Mouse (Mus musculus): Measurements from ENCODE around the gene Sparc. TPM values are rescaled to one million over a fixed set of nuclear protein-coding genes. Genes with fewer than 3 reads are reported as not detected.
"Not testable (repeated sequence)": the region's sequence is repeated elsewhere in the genome, so short reads cannot be mapped to it uniquely, and the experiment has no call there.

Sparc gene
- polyA plus RNA-seq, 1 experiment from 2014 or later, result 3,340 TPM

DNA sequence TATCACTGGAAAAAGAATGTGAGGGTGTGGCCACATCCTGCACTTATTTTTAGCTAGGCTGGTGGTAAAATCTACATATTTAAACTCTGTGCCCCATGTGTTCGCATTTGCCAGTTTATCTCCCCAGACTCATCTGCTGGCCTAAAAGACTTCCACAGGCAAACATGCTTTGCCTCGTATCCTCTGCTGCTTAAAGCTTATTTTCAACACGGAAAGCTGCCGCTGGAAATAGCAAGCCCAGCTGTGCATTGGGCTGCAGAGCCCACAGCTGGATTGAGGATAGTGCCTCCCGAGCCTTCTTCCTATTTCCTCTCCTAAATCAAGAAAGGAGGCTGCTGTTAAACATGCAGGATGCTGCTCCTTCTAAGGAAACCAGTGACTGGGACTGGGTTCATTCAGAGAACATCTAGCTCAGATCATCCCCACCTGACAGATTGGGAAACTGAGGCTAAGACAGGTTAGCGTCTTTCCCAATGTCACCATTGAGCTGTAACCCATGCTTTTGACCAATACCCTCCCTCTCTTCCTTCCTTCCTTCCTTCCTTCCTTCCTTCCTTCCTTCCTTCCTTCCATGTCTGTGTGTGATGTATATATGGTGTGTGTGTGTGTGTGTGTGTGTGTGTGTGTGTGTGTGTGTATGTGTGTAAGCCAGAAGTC is 6.2 kb downstream of the Sparc start:
- H3K27ac ChIP-seq (replicated peaks; ENCODE audit: low read depth, low read length), result peak overlapping the region; percentile 93
- peak overlapping the region; percentile 45; the same call in 1 of the 2 replicates for H3K9ac ChIP-seq (ENCODE audit: low read depth, low read length)
- no peaks in the 10 kb centered on the region for H3K27me3 ChIP-seq (replicated peaks; ENCODE audit: control insufficient read depth, insufficient read depth, low read length)
- peaks cover 30% of the 10 kb centered on the region for H3K4me1 ChIP-seq (ENCODE audit: control insufficient read depth, insufficient read depth, low read length)
- ATAC-seq (ENCODE audit: low read depth) (no peak), DNase-seq (ENCODE audit: low spot score) (peak; percentile 45)
- H3K9me3 ChIP-seq (ENCODE audit: control insufficient read depth, low read length), result no peaks in the 10 kb centered on the region
- 41% methylated on average over 6 of the region's 6 CpGs for WGBS
- peak overlapping the region; percentile 70 for H3K4me2 ChIP-seq (ENCODE audit: low read depth, low read length)
- peak overlapping the region; percentile 56 for H3K4me3 ChIP-seq (ENCODE audit: low read depth, low read length)
- H3K36me3 ChIP-seq (ENCODE audit: control insufficient read depth, insufficient read depth, low read length), result peaks cover 24% of the 10 kb centered on the region; the same call in 1 of the 2 replicates

DNA sequence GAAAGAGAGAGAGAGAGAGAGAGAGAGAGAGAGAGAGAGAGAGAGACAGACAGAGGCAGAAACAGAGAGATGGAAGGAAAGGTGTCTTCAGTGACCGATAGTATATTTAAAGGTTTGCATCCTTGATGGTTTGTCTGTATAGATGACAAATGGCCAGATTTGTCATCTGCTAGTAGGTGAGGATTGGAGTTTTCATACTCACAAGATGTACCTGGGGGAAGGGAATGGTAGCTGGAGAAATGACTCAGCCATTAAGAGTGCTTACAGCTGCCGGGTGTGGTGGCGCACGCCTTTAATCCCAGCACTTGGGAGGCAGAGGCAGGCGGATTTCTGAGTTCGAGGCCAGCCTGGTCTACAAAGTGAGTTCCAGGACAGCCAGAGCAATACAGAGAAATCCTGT is 7.3 kb downstream of the Sparc start:
- not testable (repeated sequence) for ATAC-seq (ENCODE audit: low read depth); H3K9me3 ChIP-seq (ENCODE audit: control insufficient read depth, low read length); DNase-seq (ENCODE audit: low spot score); H3K9ac ChIP-seq (ENCODE audit: low read depth, low read length); H3K27me3 ChIP-seq (replicated peaks; ENCODE audit: control insufficient read depth, insufficient read depth, low read length)
- Histone ChIP-seq H3K4me2 (ENCODE audit: low read depth, low read length) (peak overlapping the region; percentile 10; the same call in 1 of the 2 replicates), H3K36me3 (ENCODE audit: control insufficient read depth, insufficient read depth, low read length) (peaks cover 28% of the 10 kb centered on the region; the same call in 1 of the 2 replicates), H3K27ac (replicated peaks; ENCODE audit: low read depth, low read length) (0 out of 2 replicates have a peak overlapping the region, but pooled peaks have one; percentile 29), H3K4me3 (ENCODE audit: low read depth, low read length) (peak overlapping the region; percentile 56; the same call in 1 of the 2 replicates), H3K4me1 (ENCODE audit: control insufficient read depth, insufficient read depth, low read length) (peaks cover 31% of the 10 kb centered on the region)
- 86% methylated on average over 5 of the region's 6 CpGs for WGBS

DNA sequence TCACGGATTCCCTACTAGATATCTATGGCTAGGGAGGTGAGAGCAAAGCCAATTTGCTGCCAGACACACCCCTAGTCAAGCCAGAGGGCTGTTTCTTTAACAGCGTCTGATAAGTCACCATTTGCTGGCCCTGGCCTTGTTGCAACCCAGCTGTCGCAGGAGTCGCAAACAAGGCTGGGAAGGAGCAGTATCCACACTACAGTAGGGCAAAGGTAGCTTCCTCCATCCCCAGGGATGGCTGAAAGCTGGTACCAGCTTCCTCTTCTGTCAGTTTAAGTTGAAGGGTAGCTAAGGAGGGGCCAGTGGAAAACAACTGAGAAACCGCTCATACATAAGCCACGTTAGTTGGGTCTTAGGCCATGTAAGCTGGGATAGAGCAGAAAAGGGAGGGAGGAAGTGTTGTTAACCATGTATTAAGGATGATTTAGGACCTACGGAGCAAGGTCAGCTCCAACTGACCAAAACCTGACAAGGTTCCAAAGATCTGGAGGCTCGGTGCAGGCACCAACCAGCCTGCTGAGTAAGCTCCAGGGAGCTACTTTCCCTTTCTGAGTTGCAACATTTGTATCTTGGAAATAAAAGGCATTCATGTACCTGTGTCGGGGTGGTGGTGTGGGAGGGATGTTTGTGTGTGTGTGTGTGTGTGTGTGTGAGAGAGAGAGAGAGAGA is 7.8 kb downstream of the Sparc start:
- no peaks in the 10 kb centered on the region for H3K9me3 ChIP-seq (ENCODE audit: control insufficient read depth, low read length)
- WGBS, result 62% methylated on average over 9 of the region's 9 CpGs
- no peak overlapping the region for H3K4me3 ChIP-seq (ENCODE audit: low read depth, low read length)
- no peaks in the 10 kb centered on the region for H3K27me3 ChIP-seq (replicated peaks; ENCODE audit: control insufficient read depth, insufficient read depth, low read length)
- H3K4me1 ChIP-seq (ENCODE audit: control insufficient read depth, insufficient read depth, low read length), result peaks cover 26% of the 10 kb centered on the region
- H3K4me2 ChIP-seq (ENCODE audit: low read depth, low read length), result peak overlapping the region; percentile 10; the same call in 1 of the 2 replicates
- 0 out of 2 replicates have a peak overlapping the region, but pooled peaks have one; percentile 29 for H3K27ac ChIP-seq (replicated peaks; ENCODE audit: low read depth, low read length)
- no peak overlapping the region for H3K9ac ChIP-seq (ENCODE audit: low read depth, low read length)
- ATAC-seq (ENCODE audit: low read depth), result no peak
- peaks cover 33% of the 10 kb centered on the region for H3K36me3 ChIP-seq (ENCODE audit: control insufficient read depth, insufficient read depth, low read length)
- DNase-seq (ENCODE audit: low spot score), result peak; percentile 22

DNA sequence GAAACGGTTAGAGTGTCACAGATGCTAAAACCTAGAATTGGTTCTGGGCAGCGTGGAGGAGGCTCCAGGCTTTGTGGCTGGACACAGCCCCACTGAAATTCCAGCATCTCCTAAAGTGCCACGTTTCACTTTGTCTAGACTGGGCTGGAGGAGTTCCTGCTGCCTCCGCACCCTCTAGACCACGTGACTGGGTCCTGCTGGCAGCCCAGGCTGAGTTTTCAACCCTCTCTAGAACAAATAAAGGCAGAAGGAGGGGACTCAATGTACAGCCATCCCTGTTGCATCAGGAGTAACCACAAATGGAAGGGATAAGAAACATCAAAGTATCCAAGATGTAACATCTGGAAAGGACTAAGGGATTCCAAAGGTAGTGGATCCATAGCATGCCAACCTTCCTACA is 8.7 kb downstream of the Sparc start:
- H3K4me3 ChIP-seq (ENCODE audit: low read depth, low read length), result no peak overlapping the region
- H3K9ac ChIP-seq (ENCODE audit: low read depth, low read length), result no peak overlapping the region
- H3K9me3 ChIP-seq (ENCODE audit: control insufficient read depth, low read length), result no peaks in the 10 kb centered on the region
- ATAC-seq (ENCODE audit: low read depth) (no peak), DNase-seq (ENCODE audit: low spot score) (peak; percentile 29)
- WGBS, result 57% methylated on average over 5 of the region's 5 CpGs
- no peaks in the 10 kb centered on the region for H3K27me3 ChIP-seq (replicated peaks; ENCODE audit: control insufficient read depth, insufficient read depth, low read length)
- peaks cover 41% of the 10 kb centered on the region for H3K36me3 ChIP-seq (ENCODE audit: control insufficient read depth, insufficient read depth, low read length)
- H3K4me2 ChIP-seq (ENCODE audit: low read depth, low read length), result peak overlapping the region; percentile 10; the same call in 1 of the 2 replicates
- no peak overlapping the region for H3K27ac ChIP-seq (replicated peaks; ENCODE audit: low read depth, low read length)
- peaks cover 21% of the 10 kb centered on the region for H3K4me1 ChIP-seq (ENCODE audit: control insufficient read depth, insufficient read depth, low read length)

- Histone ChIP-seq H3K27me3 (replicated peaks; ENCODE audit: control insufficient read depth, insufficient read depth, low read length) (no peaks in the 10 kb centered on the region), H3K27ac (replicated peaks; ENCODE audit: low read depth, low read length) (no peak overlapping the region), H3K4me1 (ENCODE audit: control insufficient read depth, insufficient read depth, low read length) (peaks cover 21% of the 10 kb centered on the region), H3K9ac (ENCODE audit: low read depth, low read length) (no peak overlapping the region), H3K36me3 (ENCODE audit: control insufficient read depth, insufficient read depth, low read length) (peaks cover 50% of the 10 kb centered on the region), H3K4me2 (ENCODE audit: low read depth, low read length) (peak overlapping the region; percentile 10; the same call in 1 of the 2 replicates), H3K9me3 (ENCODE audit: control insufficient read depth, low read length) (no peaks in the 10 kb centered on the region), H3K4me3 (ENCODE audit: low read depth, low read length) (no peak overlapping the region)
- 89% methylated on average over 2 of the region's 2 CpGs for WGBS
- ATAC-seq (ENCODE audit: low read depth), result no peak
- no peak for DNase-seq (ENCODE audit: low spot score)
These were observed 9.6 kb downstream of the Sparc start for GRCm38 (mm10) chr11:55413416-55413796.

GRCm38 (mm10) chr11:55412680-55413415 is 10.1 kb downstream of the Sparc start:
- ATAC-seq (ENCODE audit: low read depth) (no peak), DNase-seq (ENCODE audit: low spot score) (no peak)
- no peaks in the 10 kb centered on the region for H3K9me3 ChIP-seq (ENCODE audit: control insufficient read depth, low read length)
- H3K4me1 ChIP-seq (ENCODE audit: control insufficient read depth, insufficient read depth, low read length), result peaks cover 21% of the 10 kb centered on the region
- H3K4me2 ChIP-seq (ENCODE audit: low read depth, low read length), result 0 out of 2 replicates have a peak overlapping the region, but pooled peaks have one; percentile 4
- WGBS, result 88% methylated on average over 10 of the region's 10 CpGs
- no peak overlapping the region for H3K27ac ChIP-seq (replicated peaks; ENCODE audit: low read depth, low read length)
- no peak overlapping the region for H3K4me3 ChIP-seq (ENCODE audit: low read depth, low read length)
- H3K27me3 ChIP-seq (replicated peaks; ENCODE audit: control insufficient read depth, insufficient read depth, low read length), result no peaks in the 10 kb centered on the region
- no peak overlapping the region for H3K9ac ChIP-seq (ENCODE audit: low read depth, low read length)
- H3K36me3 ChIP-seq (ENCODE audit: control insufficient read depth, insufficient read depth, low read length), result peaks cover 56% of the 10 kb centered on the region

DNA sequence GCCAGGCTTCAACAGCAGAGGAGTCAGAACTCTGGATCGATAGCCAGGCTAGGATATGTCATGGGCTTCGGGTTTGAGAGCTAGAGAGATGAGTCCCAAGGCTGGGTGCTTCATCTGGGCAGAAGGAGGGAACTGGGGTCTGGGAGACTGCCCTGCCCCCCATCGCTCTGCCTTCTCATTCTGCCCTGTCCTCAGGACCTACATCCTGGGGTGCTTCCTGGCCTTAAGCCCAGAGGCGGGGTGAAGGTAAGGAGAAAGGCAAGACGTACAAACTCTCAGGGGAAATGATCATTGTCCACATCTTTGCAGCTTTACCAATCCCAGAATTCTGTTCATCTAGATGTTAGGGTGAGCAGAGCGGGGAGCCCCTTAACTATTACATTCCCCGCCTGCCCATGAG is 10.9 kb downstream of the Sparc start:
- H3K36me3 ChIP-seq (ENCODE audit: control insufficient read depth, insufficient read depth, low read length), result peaks cover 64% of the 10 kb centered on the region
- H3K27ac ChIP-seq (replicated peaks; ENCODE audit: low read depth, low read length), result no peak overlapping the region

DNA sequence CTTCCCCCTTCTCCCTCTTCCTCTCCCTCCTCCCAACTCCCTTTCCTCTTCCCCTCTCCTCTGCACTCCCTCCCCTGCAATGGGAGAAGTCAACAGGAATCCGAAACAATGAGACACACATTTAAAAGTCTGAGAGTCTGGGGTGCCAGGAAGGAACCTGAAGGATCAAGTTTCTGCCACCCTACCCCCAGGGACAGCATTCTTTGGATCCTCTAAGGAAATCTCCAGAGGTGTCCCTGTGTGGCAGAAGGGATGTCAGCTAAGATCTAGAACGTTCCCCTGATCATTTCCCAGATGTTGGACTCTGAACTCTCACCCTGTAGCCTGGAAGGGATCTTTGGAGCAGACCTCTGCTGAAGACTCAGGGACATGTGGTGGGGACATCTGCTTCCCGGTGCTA is 12.5 kb downstream of the Sparc start:
- 0 out of 2 replicates have a peak overlapping the region, but pooled peaks have one; percentile 22 for H3K27ac ChIP-seq (replicated peaks; ENCODE audit: low read depth, low read length)
- no peak overlapping the region for H3K9ac ChIP-seq (ENCODE audit: low read depth, low read length)
- DNase-seq (ENCODE audit: low spot score) (no peak), ATAC-seq (ENCODE audit: low read depth) (no peak)
- H3K4me1 ChIP-seq (ENCODE audit: control insufficient read depth, insufficient read depth, low read length), result peaks cover 11% of the 10 kb centered on the region
- H3K9me3 ChIP-seq (ENCODE audit: control insufficient read depth, low read length), result no peaks in the 10 kb centered on the region
- no peaks in the 10 kb centered on the region for H3K27me3 ChIP-seq (replicated peaks; ENCODE audit: control insufficient read depth, insufficient read depth, low read length)
- no peak overlapping the region for H3K4me2 ChIP-seq (ENCODE audit: low read depth, low read length)
- 40% methylated on average over 3 of the region's 3 CpGs for WGBS
- H3K36me3 ChIP-seq (ENCODE audit: control insufficient read depth, insufficient read depth, low read length), result peaks cover 71% of the 10 kb centered on the region
- no peak overlapping the region for H3K4me3 ChIP-seq (ENCODE audit: low read depth, low read length)

More for the DNA sequence above, 10.9 kb downstream of the Sparc start:
- no peaks in the 10 kb centered on the region for H3K27me3 ChIP-seq (replicated peaks; ENCODE audit: control insufficient read depth, insufficient read depth, low read length)
- H3K4me1 ChIP-seq (ENCODE audit: control insufficient read depth, insufficient read depth, low read length), result peaks cover 17% of the 10 kb centered on the region
- no peak overlapping the region for H3K4me2 ChIP-seq (ENCODE audit: low read depth, low read length)
- no peak overlapping the region for H3K4me3 ChIP-seq (ENCODE audit: low read depth, low read length)
- WGBS, result 72% methylated on average over 7 of the region's 7 CpGs
- ATAC-seq (ENCODE audit: low read depth) (no peak), DNase-seq (ENCODE audit: low spot score) (no peak)
- H3K9me3 ChIP-seq (ENCODE audit: control insufficient read depth, low read length), result no peaks in the 10 kb centered on the region
- H3K9ac ChIP-seq (ENCODE audit: low read depth, low read length), result no peak overlapping the region
